Mouse (Mus musculus) pancreas, adult 10 weeks (tissue): ENCODE measurements around the gene Rufy2. TPM values are rescaled to one million over a fixed set of nuclear protein-coding genes. Genes with fewer than 3 reads are reported as not detected.

Experiments used
- polyA plus RNA-seq: library from polyadenylated mRNA; stranded (reverse); fragments of 350-450 nt; fragmentation: Illumina TruSeq; extraction: RNeasy Lipid Tissue Mini Kit (QIAGEN cat#74804); gene quantifications from one replicate; pipeline ENCODE4 v1.2.3, GENCODE M21; 2015; ENCODE audit warnings: low read depth, low replicate concordance; ENCODE audit not compliant: insufficient read depth

Rufy2 gene
- polyA plus RNA-seq, result 3.1 TPM

DNA sequence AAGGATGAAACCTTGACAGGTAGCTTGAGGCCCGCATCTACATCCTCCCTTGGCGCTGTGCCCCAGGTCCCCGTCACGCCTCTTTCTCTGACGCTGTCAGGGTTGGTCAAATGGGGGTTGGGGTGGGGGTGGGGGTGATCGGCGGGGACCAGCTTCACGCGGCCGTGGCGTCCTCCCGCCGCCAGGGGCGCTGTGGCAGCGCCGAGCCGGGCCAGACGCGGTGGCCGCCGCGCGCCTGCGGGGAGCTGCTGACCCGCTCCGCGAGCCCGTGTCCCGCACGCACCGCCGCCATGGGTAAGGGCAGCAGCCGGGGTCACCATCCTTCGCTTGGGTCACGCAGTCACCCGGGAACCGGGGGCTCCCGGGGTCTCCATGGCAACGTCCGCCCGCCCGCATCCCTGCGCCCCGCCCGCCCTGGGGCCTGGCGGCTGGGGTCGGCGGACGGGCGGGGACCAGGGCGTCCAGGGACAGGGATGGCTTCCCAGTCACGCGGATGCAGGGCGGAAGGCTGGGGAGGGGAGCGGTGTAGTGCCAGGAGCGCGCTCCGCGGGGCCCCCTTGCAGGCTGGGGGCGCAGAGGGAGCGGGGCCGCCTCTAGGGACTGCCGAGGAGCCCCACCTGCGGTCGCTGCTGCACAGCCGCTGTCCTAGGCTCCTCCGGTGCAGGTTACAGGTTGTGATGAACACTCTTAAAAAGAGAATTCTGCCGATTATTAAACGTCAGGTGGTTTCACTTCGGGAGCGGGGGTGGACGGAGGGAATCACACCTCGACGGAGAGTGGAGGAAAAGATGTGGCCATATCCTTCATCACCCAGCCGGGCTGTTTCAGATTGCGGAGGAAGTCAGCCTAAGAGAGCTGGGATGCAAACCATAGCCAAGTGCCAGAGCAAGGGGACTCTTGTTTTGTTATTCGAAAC lies at the start of gene Rufy2:
Gene Rufy2, plus strand, starts transcription at position 185 of the 916 bp plus-strand sequence.

DNA sequence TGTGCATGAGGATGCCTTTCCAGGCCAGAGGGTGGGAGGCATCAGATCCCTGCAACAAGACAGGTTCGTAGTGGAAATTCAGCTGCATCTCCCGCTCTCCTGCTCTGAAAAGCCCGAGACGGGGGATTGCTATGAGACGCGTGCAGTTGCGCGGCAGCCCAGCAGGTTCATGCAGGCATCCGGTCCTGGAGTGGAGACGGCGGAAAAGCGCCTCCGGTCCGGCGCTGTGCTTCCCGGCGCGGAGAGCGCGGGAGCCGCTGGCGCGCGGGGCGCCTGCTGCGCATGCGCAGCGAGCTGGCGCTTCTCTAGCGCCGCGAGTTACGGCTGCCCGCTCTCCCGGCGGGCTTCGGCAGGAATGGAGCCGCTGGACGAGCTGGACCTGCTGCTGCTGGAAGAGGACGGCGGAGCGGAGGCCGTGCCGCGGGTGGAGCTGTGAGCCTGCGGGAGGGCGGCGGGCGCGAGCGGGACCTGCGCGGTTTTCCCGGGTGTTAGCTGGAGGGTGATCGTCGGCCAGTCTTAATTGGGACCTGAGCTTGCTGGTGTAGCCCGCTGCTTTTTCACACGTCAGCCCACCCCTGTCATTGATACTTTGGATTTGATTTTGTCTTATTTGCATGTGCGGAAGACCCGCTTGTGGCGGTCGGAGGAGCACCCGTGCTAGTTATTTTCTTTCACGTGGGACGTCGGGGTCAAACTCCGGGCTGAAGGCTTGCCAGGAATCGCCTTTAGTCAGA lies 33.1 kb upstream of the Rufy2 start, which contains the start of gene Dna2:
Gene Dna2, plus strand, starts transcription at position 289 of the 734 bp plus-strand sequence.

DNA sequence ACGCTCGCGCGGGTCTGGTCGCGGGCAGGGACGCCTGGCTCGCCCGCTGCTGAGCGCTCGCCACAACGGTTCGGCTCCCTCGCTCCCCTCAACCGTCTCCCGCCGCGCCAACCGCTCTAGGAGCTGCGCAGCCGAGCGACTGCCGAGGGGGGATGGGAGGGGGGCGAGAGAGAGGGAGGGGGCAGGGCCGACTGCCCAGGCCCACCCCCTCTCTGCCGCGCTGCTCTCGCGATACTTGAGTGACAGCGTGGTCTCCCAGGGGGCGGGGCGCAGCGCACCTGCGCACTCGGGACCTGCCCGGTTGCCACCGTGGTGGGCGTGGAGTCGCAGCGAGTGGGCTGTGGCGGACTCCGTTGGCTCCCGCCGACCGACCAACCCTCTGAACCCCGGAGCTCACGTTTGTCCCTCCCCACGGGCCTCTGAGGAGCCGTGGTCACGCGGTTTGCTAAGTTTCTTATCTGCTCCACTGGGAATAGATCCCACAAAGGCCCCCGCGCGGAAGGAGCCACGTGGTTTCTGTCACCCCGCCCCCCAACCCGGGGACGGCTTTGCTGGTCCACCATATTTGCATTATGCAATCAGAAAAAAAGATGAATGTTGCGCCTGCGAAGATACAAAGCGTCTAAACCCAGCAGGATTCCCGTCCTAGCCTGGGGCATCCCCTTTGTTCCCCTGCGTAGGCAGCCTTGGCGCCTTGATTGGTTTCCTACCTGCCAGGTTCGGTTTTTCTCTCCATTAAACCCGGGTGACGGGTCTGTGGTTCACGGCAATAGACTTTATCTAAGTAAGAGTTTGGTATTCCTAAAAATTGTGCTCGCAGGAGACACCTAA lies 43.9 kb downstream of the Rufy2 start, which contains the start of the genes Hnrnph3 and Pbld2:
Gene Hnrnph3, minus strand, starts transcription at position 469 of the 831 bp plus-strand sequence.
Gene Pbld2, plus strand, starts transcription at position 567 of the 831 bp plus-strand sequence.

GRCm38 (mm10) chr10:63059862-63060261 lies 79.8 kb downstream of the Rufy2 start, which contains the start of gene Pbld1:
Gene Pbld1, plus strand, starts transcription at chr10:63060162.

Other genes with a start within 250 kb of the Rufy2 start
- 18.3 TPM for gene Ccar1, start 187.9 kb upstream of the Rufy2 start, polyA plus RNA-seq
- 0.39 TPM for gene Tet1, start 71.2 kb upstream of the Rufy2 start, polyA plus RNA-seq
- 3.2 TPM for gene Slc25a16, start 59.6 kb upstream of the Rufy2 start, polyA plus RNA-seq
- gene Dna2, start 33.2 kb upstream of the Rufy2 start, polyA plus RNA-seq, result 0.48 TPM
- 25.9 TPM for gene Hnrnph3, start 44.0 kb downstream of the Rufy2 start, polyA plus RNA-seq
- 12.7 TPM for gene Pbld2, start 44.1 kb downstream of the Rufy2 start, polyA plus RNA-seq
- 36.3 TPM for gene Pbld1, start 79.9 kb downstream of the Rufy2 start, polyA plus RNA-seq
- gene Atoh7, start 119.4 kb downstream of the Rufy2 start, polyA plus RNA-seq, result 0.98 TPM
- gene Mypn, start 223.7 kb downstream of the Rufy2 start, polyA plus RNA-seq, result not detected